Mouse (Mus musculus) urinary bladder, postnatal 10 days (tissue): ENCODE measurements around the gene Trak1.

Source experiments
- DNase-seq: peaks from one replicate; pipeline ENCODE4 v3.0.0; 2022; ENCODE audit warnings: low spot score

Gene Trak1

DNA sequence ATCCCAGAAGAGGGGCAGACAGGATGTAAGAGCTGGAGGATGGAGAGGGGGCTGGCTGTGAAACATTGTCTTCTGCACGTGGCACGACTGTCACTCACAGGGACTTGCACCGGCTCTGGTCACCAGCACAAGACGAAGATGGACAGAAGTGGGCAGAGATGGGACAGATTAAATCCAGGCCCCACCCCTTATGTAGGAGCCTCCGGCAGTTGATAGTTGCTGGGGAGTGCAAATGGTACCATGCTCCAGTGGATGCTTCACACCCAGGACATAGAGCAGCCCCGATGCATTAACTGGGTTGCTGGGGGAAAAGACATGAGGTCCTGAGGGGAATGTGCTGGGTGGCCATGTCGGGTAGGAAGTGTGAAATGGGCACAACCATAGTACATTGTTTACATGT lies 2.1 kb upstream of the Trak1 start:
- DNase-seq, result no peak

DNA sequence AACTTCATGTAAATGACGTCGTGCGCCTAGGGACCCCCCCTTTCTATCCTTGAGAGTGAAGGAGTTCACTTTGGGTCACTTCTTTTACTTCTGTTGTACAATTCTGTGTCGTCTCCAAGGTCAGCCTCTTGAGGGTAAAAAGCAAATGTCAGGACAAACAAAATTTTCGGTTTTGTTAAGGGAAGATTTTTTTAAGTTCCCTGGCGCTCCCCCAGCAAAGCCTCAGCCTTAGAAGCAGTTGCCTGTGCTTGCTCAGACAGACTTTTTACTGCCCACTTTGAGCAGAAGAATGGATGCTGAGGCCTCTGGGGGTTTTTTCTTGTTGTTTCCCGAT lies 730 bp downstream of the Trak1 start:
- DNase-seq, result no peak

GRCm38 (mm10) chr9:121298411-121299091 lies 1.2 kb downstream of the Trak1 start:
- DNase-seq, result no peak

DNA sequence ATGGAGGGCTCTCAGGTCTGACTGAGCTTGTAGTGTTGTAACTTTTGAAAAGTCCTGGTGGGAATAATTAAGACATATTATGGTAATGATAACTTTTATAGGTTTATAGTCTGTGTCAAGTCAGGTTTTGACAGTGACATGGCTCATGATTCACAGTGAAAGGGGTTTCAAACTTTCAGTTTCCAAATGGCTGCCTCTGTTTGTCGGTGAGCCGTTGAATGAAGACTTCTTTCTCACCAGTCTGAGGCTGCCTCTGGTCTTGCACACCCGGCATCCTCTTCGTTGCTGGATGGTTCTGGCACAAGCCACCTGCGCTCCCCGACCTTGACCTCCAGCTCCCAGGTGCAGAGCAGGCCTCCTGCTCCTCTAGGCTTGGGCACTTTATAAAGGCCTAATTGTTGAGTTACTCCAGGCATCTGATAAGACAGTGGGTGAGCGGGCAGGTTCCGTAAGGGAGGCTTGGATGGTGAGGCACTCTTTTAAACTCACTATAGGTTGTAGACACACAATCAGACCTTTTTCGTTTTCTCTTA lies 2.0 kb downstream of the Trak1 start:
- no peak for DNase-seq

DNA sequence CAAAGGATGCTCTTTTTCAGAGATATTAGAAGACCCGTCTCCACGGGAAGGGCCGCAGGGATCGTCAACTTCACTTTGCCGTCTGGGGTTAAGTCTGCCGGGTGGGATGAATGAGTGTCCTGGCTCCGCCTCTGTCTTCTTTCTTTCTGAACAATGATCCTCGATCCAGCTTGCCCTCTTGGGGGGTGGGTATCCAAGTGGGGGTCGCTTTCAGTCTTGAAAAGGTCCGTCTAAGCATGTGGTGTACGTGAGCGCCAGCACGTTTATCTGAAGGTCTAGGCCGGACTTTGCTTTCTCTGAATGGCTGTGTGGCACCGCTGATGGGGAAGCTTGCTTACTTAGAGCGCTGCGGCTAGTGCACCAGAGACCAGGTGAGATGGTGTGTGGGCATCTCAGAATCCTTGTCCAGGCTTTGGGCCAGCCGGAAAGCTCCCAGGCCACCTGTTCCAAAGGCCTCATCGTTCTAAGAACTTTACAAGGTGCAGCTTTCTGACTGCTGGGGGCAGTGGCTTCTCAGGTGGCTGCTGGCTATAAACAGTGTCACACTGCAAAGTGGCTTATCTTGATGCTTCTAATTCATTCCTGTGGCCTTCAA lies 2.8 kb downstream of the Trak1 start:
- no peak for DNase-seq

- DNase-seq, result no peak
Measured at GRCm38 (mm10) chr9:121301041-121301920, 4.0 kb downstream of the Trak1 start.

DNA sequence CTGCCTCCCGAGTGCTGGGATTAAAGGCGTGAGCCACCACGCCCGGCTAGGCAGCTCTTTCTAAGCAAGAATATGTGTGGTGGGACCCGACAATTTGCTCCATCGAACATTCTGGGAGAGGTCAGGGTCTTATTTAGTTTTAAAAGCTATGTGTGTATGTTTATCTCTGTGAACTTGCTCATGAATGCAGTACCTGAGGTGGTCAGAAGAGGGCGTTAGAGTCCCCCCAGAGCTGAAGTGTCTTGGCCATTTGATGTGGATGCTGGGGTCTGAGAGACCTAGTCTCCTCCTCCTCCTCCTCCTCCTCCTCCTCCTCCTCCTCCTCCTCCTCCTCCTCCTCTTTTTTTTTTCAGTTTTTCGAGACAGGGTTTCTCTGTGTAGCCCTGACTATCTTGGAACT lies 5.2 kb downstream of the Trak1 start:
- DNase-seq, result no peak

DNA sequence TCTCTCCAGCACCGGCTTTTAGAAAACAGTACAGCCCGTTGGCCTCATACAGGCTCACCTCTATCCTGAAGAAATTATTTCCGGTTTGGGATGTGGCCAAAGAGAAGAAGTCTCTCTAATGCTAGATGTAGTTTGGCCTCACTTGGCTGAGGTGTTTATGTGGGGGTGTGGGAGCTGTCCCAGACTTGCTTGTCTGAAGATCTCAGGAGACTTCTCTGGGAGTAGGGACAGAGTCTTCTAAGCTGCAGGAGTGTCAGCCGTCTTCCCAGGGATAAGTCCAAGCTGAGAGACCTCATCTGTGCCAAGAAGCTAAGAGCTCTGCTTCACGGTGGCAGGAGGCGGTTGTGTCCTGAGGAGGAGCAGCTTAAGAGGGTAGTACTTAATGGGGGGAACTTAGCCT lies 5.8 kb downstream of the Trak1 start:
- DNase-seq, result no peak

DNA sequence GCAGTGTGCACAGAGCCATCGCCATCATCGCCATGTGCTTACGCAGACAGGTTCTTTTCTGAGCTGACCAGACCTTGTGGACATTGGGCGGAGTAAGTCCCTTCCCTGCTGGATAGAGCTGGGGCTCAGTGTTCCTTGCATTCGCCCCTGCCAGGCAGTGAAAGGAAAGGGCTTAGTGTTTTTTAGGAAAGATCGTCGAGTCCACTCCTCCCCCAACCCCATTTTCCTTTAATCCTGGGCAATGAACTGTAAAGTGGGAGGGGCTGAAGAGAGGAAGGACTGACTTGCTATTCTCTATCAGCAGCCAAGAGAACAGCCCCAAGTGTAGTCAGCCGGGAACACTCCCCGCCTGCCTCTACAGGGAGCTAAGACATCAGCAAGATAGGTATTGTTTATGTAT lies 6.4 kb downstream of the Trak1 start:
- no peak for DNase-seq

GRCm38 (mm10) chr9:121304520-121304919 lies 7.2 kb downstream of the Trak1 start:
- DNase-seq, result no peak

DNA sequence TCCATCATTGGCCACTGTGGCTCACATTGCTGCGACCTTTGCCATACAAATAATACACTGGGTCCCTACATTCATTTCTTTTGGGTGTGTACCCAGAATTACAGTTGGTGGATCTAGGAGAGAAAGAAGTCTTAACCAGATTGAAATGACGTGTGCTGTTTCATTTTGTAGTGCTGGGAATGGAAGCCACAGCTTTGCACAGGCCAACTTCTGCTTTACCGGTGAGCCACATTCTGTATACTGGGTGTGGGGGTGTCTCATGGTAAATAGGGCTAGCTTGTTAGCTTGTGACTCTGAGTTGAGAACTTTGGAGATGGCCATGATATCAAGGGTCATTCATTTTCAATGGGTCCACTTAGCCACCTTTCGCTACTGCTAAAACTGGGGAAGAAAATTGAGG lies 8.2 kb downstream of the Trak1 start:
- no peak for DNase-seq

GRCm38 (mm10) chr9:121309287-121309686 lies 12.0 kb downstream of the Trak1 start:
- DNase-seq, result no peak

DNA sequence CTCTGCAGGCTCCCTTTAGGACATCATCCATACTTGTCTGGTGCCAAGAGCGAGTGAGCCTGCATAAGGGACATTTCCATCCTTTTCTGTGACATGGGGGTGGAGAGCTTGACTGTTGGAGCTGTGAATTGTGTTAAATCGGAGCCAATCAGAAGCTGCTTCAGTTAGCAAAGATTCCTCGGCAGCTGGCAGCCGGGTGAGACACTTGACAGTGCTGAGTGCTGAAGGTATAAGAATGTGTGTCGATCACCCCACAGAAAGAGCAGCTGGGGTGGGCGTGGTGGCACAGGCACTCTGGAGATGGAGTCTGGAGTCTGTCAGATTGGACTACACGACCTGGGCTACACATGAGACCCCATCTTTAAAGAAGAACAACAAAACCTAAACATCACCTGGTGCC lies 13.2 kb downstream of the Trak1 start:
- DNase-seq, result no peak

GRCm38 (mm10) chr9:121311846-121312236 lies 14.5 kb downstream of the Trak1 start:
- DNase-seq, result no peak

DNA sequence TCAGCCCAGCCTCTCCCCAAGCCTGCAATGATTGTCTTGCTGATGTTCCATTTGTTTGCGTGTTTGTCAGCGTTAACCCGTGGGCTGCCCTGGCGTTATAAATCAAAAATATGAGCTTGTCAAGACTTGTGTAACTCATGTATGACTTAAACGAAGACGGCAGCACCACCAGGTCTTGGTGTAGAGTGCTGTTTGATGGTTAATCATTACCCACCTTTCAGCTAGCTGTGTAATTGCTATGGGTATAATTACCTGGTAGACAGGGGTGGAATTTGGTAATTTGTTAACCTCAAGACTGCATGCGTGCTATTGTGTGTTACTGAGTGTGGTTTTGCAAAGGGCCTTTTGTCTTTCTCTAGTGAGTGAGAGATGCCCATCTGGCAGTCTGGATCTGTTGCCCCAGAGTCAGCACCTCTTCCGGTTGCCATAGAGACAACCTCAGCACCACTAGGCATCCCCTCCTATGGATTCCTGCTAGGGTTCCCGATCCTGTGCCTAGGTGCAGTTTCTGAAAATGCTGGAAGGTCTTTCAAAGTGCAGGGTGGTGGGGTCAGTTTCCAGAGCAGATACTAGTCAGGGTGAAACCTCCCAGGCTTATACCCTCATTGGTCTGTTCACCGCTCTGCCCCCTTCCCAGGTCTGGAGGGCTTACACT lies 15.1 kb downstream of the Trak1 start:
- no peak for DNase-seq

DNA sequence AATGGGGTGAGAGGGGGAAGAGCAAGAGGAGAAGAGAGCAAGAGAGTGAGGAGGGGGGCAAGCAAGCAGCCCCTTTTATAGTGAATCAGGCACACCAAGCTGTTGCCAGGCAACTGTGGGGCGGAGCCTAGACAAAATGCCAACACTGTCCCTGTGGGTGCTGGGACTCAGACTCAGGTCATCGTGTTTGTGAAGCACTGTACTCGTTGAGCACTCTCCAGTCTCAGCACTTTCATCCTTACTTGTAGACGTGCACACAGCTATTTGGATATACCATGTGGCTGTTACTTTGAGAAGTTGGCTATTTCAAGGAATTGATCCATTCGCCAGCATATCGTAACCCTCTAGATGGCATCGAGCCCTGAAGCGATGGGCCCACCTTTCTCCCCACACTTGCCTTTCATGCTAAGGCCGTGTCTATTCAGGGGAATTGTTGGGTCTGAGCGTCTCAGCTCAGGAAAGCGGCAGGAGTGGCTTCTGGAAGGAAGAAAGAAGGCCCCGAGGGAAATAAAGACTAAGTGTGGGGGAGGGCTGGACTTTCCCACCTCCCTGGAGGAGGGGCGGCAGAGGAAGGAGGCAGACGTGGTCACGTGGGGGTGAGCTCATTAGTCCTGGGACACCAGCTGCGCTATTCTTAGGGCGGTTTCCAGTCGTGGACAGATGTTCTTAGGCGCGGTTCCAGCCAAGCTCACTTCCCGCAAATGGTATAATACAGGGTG lies 16.5 kb downstream of the Trak1 start:
- peak; percentile 42 for DNase-seq

DNA sequence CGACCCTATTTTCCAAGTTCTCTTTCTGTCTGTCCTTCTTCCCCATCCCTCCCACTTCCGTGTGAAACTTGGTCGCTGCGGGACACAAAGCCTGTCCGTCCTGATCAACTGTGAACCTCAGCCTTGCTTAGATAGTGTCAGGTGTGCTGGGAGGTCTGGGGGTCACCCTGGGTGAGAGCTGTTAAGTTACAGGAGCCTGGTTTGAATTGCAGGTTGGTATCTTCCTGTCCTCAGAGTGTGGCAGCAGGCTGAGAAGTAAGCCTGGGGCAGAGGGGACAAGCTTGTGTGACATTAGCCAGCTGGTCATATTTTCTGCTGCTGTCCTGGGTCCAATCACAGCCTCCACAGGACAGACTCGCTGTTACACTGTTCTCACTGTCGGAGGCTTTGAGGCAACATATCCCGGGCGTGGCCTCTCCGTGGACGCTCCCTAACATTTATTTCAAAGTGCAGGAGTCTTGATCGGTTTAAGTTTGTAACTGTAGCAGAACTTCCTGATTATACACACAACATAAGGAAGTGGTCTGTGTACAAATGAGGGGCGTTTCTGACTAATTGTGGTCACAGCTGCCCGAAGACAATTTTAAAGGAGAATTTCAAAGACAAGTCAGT lies 17.3 kb downstream of the Trak1 start:
- no peak for DNase-seq

- no peak for DNase-seq
Measured at GRCm38 (mm10) chr9:121315901-121316595, 18.7 kb downstream of the Trak1 start.

DNA sequence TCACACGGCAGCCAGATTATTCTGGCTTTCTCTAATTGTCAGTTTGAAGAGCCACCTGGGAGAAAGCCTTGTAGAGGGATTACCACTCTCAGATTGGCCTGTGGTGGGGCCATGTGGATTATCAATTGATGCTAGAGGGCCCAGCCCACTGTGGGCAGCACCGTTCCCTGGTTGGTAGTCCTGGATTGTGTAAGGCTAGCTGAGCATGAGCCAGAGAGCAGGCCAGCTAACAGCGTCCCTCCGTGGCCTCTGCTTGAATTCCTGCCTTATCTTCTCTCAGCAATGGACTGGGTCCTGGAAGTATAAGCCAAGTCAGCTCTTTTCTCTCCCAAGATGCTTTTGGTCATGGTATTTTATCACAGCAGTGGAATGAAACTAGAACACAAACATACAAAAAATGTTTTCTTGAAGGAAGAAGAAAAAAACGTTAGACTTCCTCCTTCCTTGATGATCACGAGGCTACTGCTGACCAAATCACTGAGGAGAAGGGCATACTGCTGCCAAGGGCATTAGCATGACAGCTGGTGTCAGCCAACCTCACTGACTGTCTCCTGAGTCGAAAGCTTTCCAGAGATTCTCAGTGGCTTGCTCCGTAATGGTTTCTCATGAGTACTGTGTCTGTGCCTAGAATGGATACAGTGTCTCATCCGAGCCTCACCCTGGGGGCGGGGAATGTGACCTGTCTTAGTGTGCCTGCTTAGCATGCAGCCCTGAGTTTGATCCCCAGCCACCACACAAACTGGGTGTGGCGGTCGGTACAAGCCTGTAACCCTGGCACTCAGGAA lies 19.5 kb downstream of the Trak1 start:
- DNase-seq, result no peak
